Mouse (Mus musculus) erythroblast, embryonic 14.5 days (primary cell): Measurements from ENCODE around the gene Acer3.
"Not testable (repeated sequence)": the region's sequence is repeated elsewhere in the genome, so short reads cannot be mapped to it uniquely, and the experiment has no call there.

ENCODE experiments used
- GATA1 ChIP-seq: IDR thresholded peaks from 2 replicates; pipeline ENCODE4 v1.6.1; 2012; ENCODE audit warnings: low read length, inconsistent platforms, mixed read lengths
- TAL1 ChIP-seq: IDR thresholded peaks from 3 replicates; pipeline ENCODE4 v1.6.1; 2012; ENCODE audit warnings: low read length, inconsistent platforms, mixed read lengths

DNA sequence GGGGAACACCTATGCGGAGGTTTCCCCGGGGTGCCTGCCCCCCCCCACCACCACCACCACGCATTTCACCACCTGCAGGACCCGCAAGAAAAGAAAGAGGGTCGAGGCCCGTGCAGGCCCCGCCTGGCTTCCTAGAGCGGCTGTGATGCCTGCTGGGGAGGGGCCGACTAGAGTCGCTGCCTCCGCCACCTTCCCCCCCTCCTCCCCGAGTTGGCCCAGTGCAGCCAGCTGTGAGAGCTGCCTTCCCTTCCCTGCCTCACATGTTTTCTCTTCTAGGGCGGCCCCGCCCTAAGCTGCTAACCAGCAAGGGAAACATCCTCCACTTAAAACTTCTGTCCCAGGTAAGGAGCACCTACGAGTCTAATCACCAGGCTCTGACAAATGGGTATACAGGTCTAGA, 52.8 kb downstream of the Acer3 start:
- not testable (repeated sequence) for TF ChIP-seq TAL1, GATA1
